Comparison of ENCODE assay signal across 22 mouse cellular contexts in genomic region chr13:75160661-75161060, GRCm38 (mm10).
"Had no signal": no experiment of that assay in that cellular context is flagged by ENCODE, and none has a peak within 500 bp of the region (broad histone marks: within the 10 kb centered on the region; RNA-seq: fewer than 3 reads in every experiment).

No protein-coding gene starts in this region.

- H3K4me2 ChIP-seq: liver, embryonic 11.5 days; liver, embryonic 13.5 days; liver, embryonic 15.5 days; lung, embryonic 15.5 days; midbrain, embryonic 11.5 days; midbrain, embryonic 13.5 days; neural tube, embryonic 13.5 days; neural tube, embryonic 15.5 days had no signal

- H3K4me1 ChIP-seq: liver, embryonic 13.5 days; liver, embryonic 15.5 days; lung, embryonic 15.5 days; midbrain, embryonic 13.5 days; neural tube, embryonic 13.5 days; neural tube, embryonic 15.5 days had no signal

- H3K27ac ChIP-seq: liver, embryonic 13.5 days; liver, embryonic 15.5 days; lung, embryonic 15.5 days; midbrain, embryonic 13.5 days; neural tube, embryonic 13.5 days; neural tube, embryonic 15.5 days had no signal

- ATAC-seq: liver, postnatal 0 days; lung, postnatal 0 days; midbrain, embryonic 13.5 days; midbrain, embryonic 16.5 days had no signal

- H3K9me3 ChIP-seq: liver, embryonic 13.5 days; liver, embryonic 15.5 days; lung, embryonic 15.5 days; midbrain, embryonic 13.5 days; neural tube, embryonic 13.5 days; neural tube, embryonic 15.5 days had no signal

- H3K4me3 ChIP-seq: liver, embryonic 13.5 days; liver, embryonic 15.5 days; lung, embryonic 15.5 days; midbrain, embryonic 13.5 days; myocyte; neural tube, embryonic 13.5 days; neural tube, embryonic 15.5 days had no signal

- DNase-seq: liver, embryonic 13.5 days; liver, postnatal 0 days; lung, adult 2 months; lung, postnatal 14 days; lung, postnatal 4 days; right cerebral cortex, adult 18-20 months; right cerebral cortex, postnatal 25 days; right cerebral cortex, postnatal 4 days; spleen, adult 18-20 months; thymus, adult 18-20 months; thymus, postnatal 14 days; thymus, postnatal 4 days had no signal

- H3K36me3 ChIP-seq: liver, embryonic 13.5 days; liver, embryonic 15.5 days; lung, embryonic 15.5 days; midbrain, embryonic 13.5 days; neural tube, embryonic 13.5 days; neural tube, embryonic 15.5 days had no signal

- H3K9ac ChIP-seq: liver, embryonic 13.5 days; liver, embryonic 15.5 days; liver, postnatal 0 days; lung, embryonic 15.5 days; midbrain, embryonic 13.5 days; neural tube, embryonic 13.5 days; neural tube, embryonic 15.5 days had no signal

- H3K27me3 ChIP-seq: liver, embryonic 13.5 days; liver, embryonic 15.5 days; lung, embryonic 15.5 days; midbrain, embryonic 13.5 days; neural tube, embryonic 13.5 days; neural tube, embryonic 15.5 days had no signal
